In the genomic region with DNA sequence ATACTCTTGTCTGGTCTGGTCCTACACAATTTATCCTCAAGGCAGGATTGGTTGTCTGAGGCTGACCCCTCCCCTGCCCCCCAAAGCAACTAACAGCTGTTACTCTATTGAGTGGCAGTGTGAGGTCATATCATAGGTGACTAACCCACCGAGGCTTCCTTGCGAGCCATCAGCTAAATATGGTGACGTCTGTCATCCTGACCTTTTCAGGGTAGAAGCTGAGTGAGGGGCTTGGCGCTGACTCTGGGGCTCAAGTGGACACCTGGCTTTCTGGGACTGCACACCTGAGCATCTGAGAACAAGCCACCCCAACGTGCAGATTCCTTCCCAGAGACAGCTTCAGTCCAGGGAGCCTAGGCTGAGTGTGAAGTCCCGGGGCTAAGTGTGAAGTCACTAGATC, we compare ENCODE assay signal across 17 mouse cellular contexts. TPM values are rescaled to one million over a fixed set of nuclear protein-coding genes. Genes with fewer than 3 reads are reported as not detected.
DNase-seq lines count a peak whose midpoint lies in the region; ATAC-seq lines count a peak whose summit lies in the region.
"Had no signal": no experiment of that assay in that cellular context is flagged by ENCODE, and none has a peak within 500 bp of the region (broad histone marks: within the 10 kb centered on the region; RNA-seq: fewer than 3 reads in every experiment).

TSS of gene Atf3 (minus strand) at position 101 of the 400 bp plus-strand sequence.

- no peaks in the 10 kb centered on the region for H3K36me3 ChIP-seq in heart, embryonic 13.5 days
- H3K36me3 ChIP-seq in embryonic facial prominence, embryonic 10.5 days (replicated peaks) = no peaks in the 10 kb centered on the region
- H3K36me3 ChIP-seq: hindbrain, embryonic 10.5 days; midbrain, embryonic 15.5 days; stomach, embryonic 15.5 days had no signal

- no peak within 1 kb of the TSS for H3K4me2 ChIP-seq in heart, embryonic 13.5 days
- H3K4me2 ChIP-seq: midbrain, embryonic 15.5 days had no signal

- no peaks in the 10 kb centered on the region for H3K27me3 ChIP-seq in heart, embryonic 13.5 days (replicated peaks)
- H3K27me3 ChIP-seq in embryonic facial prominence, embryonic 10.5 days (replicated peaks; ENCODE audit: low read depth, poor library complexity, severe bottlenecking) = 0 out of 2 replicates have a peak, but pooled peaks cover 11% of the 10 kb centered on the region
- H3K27me3 ChIP-seq: midbrain, embryonic 15.5 days had no signal

- H3K9ac ChIP-seq in heart, embryonic 13.5 days = no peak within 1 kb of the TSS
- H3K9ac ChIP-seq: midbrain, embryonic 15.5 days; stomach, embryonic 15.5 days had no signal

- H3K4me1 ChIP-seq in heart, embryonic 13.5 days = peaks cover 7% of the 10 kb centered on the region; the same call in 1 of the 2 replicates
- peaks cover 13% of the 10 kb centered on the region for H3K4me1 ChIP-seq in embryonic facial prominence, embryonic 10.5 days

- H3K9me3 ChIP-seq in heart, embryonic 13.5 days = no peaks in the 10 kb centered on the region
- no peaks in the 10 kb centered on the region for H3K9me3 ChIP-seq in embryonic facial prominence, embryonic 10.5 days
- H3K9me3 ChIP-seq: hindbrain, embryonic 10.5 days; midbrain, embryonic 15.5 days; stomach, embryonic 15.5 days had no signal

- no peak for ATAC-seq in heart, embryonic 13.5 days (ENCODE audit: extremely low read depth, insufficient number of reproducible peaks, low FRiP score, low TSS enrichment)
- no peak for ATAC-seq in common myeloid progenitor, adult 5-6 weeks (replicated peaks; ENCODE audit: low read depth, poor library complexity, severe bottlenecking)
- ATAC-seq: forebrain, embryonic 14.5 days; midbrain, embryonic 15.5 days had no signal

- DNase-seq in heart, adult 8-10 months (ENCODE audit: low spot score) = no peak
- no peak for DNase-seq in large intestine, adult 2 months (ENCODE audit: low read depth, low spot score)
- DNase-seq in thymus, adult 18-20 months = no peak
- no peak for DNase-seq in B cell, adult 2 months
- no peak for DNase-seq in embryonic facial prominence, embryonic 10.5 days (ENCODE audit: low spot score)
- DNase-seq: adrenal gland, adult 2 months; cerebellum, adult 11-12 months; cerebellum, postnatal 25 days; kidney, adult 9 months; lung, adult 18-20 months; lung, postnatal 4 days had no signal

- no peak within 1 kb of the TSS for H3K4me3 ChIP-seq in heart, embryonic 13.5 days
- H3K4me3 ChIP-seq in embryonic facial prominence, embryonic 10.5 days = no peak within 1 kb of the TSS
- H3K4me3 ChIP-seq: midbrain, embryonic 15.5 days; stomach, embryonic 15.5 days had no signal

- WGBS in heart, embryonic 13.5 days = 47% methylated on average over 6 of the region's 6 CpGs
- WGBS in large intestine, adult 2 months = 62% methylated on average over 6 of the region's 6 CpGs
- WGBS in embryonic facial prominence, embryonic 10.5 days = 79% methylated on average over 6 of the region's 6 CpGs

- H3K27ac ChIP-seq in heart, embryonic 13.5 days (replicated peaks) = no peak within 1 kb of the TSS
- no peak within 1 kb of the TSS for H3K27ac ChIP-seq in embryonic facial prominence, embryonic 10.5 days (replicated peaks)
- H3K27ac ChIP-seq: hindbrain, embryonic 10.5 days; midbrain, embryonic 15.5 days; stomach, embryonic 15.5 days had no signal

RNA-seq across cellular contexts. Expression of gene Atf3, which starts in this region (rescaled TPM):
- 14.0 and 15.2 TPM in 2 replicates for polyA plus RNA-seq in heart, embryonic 13.5 days (2015; fragmentation: Nextera tagmentation; extraction: Ambion mirVana)
- 10 to 100 TPM in 1 of 4 experiments, 1 to 10 TPM in 3; 3.0 to 10.3 (median 4.2) TPM for total RNA-seq in heart, adult 8-10 months (2022)
- total RNA-seq in common myeloid progenitor, adult 5-6 weeks (2017) = 17.2 and 39.8 TPM in 2 replicates
- 13.5 and 35.4 TPM in 2 replicates for polyA plus RNA-seq in large intestine, adult 2 months (2012; rRNA removed)
- polyA plus RNA-seq in embryonic facial prominence, embryonic 10.5 days (2016; fragmentation: Nextera tagmentation; extraction: Ambion mirVana) = 1.5 and 2.1 TPM in 2 replicates
